Mouse (Mus musculus): ENCODE data around the gene 4930432M17Rik. TPM values are rescaled to one million over a fixed set of nuclear protein-coding genes. Genes with fewer than 3 reads are reported as not detected.

Gene 4930432M17Rik
- polyA plus RNA-seq, 2 experiments, result not detected

DNA sequence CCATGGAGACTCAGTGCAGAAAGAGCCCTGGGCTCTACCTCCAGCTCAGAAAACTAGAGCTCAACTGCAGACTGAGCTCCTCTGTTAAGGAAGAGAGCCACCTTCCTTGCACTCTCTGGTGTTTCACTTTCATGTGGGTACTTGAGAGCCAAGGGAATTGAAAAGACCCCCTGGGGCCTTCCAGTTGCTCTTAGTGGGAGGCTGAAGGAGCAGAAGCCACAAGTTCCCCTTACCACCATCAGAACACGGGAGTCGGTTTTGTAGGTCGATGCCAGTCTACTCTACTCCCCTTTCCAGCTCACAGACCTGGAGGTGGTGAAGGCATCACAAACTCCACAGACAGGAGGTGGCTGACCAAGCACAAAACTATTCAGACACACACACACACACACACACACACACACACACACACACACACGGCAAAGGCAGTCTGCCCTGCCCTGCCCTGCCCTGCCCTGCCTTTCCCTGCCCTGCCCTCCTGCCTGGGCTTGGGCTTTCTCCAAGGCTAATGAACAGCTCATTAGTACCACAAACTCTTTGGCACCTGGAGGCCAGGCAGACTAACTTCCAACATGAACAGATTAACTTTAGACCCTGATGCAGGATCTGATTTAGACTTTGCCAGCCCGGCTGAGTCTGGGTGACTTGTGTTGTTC lies 1.7 kb downstream of the 4930432M17Rik start:
- TF ChIP-seq POLR2A (IDR thresholded peaks at IDR 0.05; ENCODE audit: borderline replicate concordance, extremely low read depth, insufficient read depth, insufficient read length), result no peak
- no peaks in the 10 kb centered on the region for H3K36me3 ChIP-seq (ENCODE audit: control insufficient read depth, insufficient read depth, low read length)
- WGBS, result 63% methylated on average over 5 of the region's 5 CpGs
- H3K27ac ChIP-seq (replicated peaks; ENCODE audit: low read depth, low read length), result no peak overlapping the region
- no peaks in the 10 kb centered on the region for H3K9me3 ChIP-seq (ENCODE audit: control insufficient read depth, low read length)
- no peak overlapping the region for H3K4me3 ChIP-seq (replicated peaks; ENCODE audit: low read length)
- no peak overlapping the region for H3K4me2 ChIP-seq (replicated peaks; ENCODE audit: low read depth, low read length, severe bottlenecking)
- no peak overlapping the region for H3K9ac ChIP-seq (ENCODE audit: low read depth, low read length, severe bottlenecking)
- DNase-seq (ENCODE audit: low spot score) (no peak), ATAC-seq (ENCODE audit: low FRiP score, low read depth) (no peak)
- no peaks in the 10 kb centered on the region for H3K27me3 ChIP-seq (ENCODE audit: control insufficient read depth, insufficient read depth, low read length)
- H3K4me1 ChIP-seq (ENCODE audit: control insufficient read depth, insufficient read depth, low read length), result 0 out of 2 replicates have a peak, but pooled peaks cover under 1% of the 10 kb centered on the region

DNA sequence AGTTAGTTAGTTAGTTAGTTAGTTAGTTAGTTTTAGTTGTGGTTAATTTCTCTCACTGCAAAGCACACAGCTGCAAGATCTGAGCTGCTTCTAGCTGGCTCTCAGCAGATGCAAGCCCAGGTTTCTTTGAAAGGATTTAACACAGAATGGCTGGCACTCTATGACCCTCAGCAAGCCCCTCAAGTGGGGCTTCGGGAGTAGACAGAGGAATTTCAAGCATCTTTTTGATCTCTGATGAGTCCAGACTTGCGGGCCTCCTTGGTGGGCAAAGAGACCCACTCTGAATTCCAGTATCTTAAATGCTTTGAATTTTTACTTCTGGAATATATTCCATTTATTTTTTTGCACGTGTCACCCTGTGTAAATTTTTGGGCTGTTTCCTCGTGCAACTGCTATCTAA lies 8.4 kb downstream of the 4930432M17Rik start:
- H3K9me3 ChIP-seq (ENCODE audit: control insufficient read depth, low read length), result no peaks in the 10 kb centered on the region
- H3K4me3 ChIP-seq (replicated peaks; ENCODE audit: low read length), result no peak overlapping the region
- DNase-seq (ENCODE audit: low spot score), result no peak
- WGBS, result 37% methylated on average over 4 of the region's 4 CpGs
- H3K4me1 ChIP-seq (ENCODE audit: control insufficient read depth, insufficient read depth, low read length), result no peaks in the 10 kb centered on the region
- ATAC-seq (ENCODE audit: low FRiP score, low read depth), result no peak
- no peaks in the 10 kb centered on the region for H3K27me3 ChIP-seq (ENCODE audit: control insufficient read depth, insufficient read depth, low read length)
- H3K9ac ChIP-seq (ENCODE audit: low read depth, low read length, severe bottlenecking), result no peak overlapping the region
- H3K27ac ChIP-seq (replicated peaks; ENCODE audit: low read depth, low read length), result no peak overlapping the region
- TF ChIP-seq POLR2A (IDR thresholded peaks at IDR 0.05; ENCODE audit: borderline replicate concordance, extremely low read depth, insufficient read depth, insufficient read length), result no peak
- H3K4me2 ChIP-seq (replicated peaks; ENCODE audit: low read depth, low read length, severe bottlenecking), result no peak overlapping the region
- no peaks in the 10 kb centered on the region for H3K36me3 ChIP-seq (ENCODE audit: control insufficient read depth, insufficient read depth, low read length)

DNA sequence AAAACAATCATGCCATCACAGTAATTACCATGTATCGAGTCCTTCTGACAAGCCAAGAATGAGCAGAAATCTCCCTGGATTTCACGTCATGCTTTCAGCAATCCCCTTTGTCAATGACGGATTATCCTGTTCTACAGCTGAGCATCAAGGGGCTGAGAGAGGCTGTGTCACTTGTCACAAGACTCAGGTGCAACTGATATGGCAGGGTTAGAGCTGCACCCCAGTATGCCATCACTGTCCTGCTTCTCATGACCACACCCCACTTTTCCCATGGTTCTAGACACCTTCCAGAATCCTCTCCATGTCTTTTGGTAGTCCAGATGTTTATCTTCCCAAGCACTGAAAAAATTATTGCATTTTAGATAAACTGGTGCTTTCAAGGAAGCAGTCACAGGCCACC lies 8.9 kb downstream of the 4930432M17Rik start:
- no peak for ATAC-seq (ENCODE audit: low FRiP score, low read depth)
- no peak for TF ChIP-seq POLR2A (IDR thresholded peaks at IDR 0.05; ENCODE audit: borderline replicate concordance, extremely low read depth, insufficient read depth, insufficient read length)

DNA sequence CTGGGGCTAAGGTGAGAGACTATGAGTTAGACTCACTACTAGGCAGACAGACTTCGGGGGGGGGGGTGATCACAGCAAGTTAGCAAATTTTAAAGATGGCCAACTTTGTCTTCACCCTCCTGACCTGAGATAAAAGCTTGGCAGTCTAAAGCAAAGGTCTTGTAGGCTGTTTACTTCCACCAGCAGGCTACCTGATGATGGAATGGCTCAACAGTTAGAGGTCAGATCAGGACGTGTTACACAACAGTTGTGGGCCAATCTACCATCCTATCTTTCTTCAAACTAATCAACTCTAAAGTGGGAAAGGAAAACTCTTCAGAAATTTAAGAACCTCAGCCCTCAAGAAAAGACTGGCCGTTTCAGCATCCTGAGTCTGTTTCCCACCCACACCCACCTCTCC lies 9.6 kb downstream of the 4930432M17Rik start:
- Histone ChIP-seq H3K36me3 (ENCODE audit: control insufficient read depth, insufficient read depth, low read length) (no peaks in the 10 kb centered on the region), H3K27me3 (ENCODE audit: control insufficient read depth, insufficient read depth, low read length) (no peaks in the 10 kb centered on the region), H3K9ac (ENCODE audit: low read depth, low read length, severe bottlenecking) (no peak overlapping the region), H3K9me3 (ENCODE audit: control insufficient read depth, low read length) (no peaks in the 10 kb centered on the region), H3K27ac (replicated peaks; ENCODE audit: low read depth, low read length) (no peak overlapping the region), H3K4me1 (ENCODE audit: control insufficient read depth, insufficient read depth, low read length) (no peaks in the 10 kb centered on the region), H3K4me3 (replicated peaks; ENCODE audit: low read length) (no peak overlapping the region), H3K4me2 (replicated peaks; ENCODE audit: low read depth, low read length, severe bottlenecking) (no peak overlapping the region)
- ATAC-seq (ENCODE audit: low FRiP score, low read depth) (no peak), DNase-seq (ENCODE audit: low spot score) (no peak)
- no peak for TF ChIP-seq POLR2A (IDR thresholded peaks at IDR 0.05; ENCODE audit: borderline replicate concordance, extremely low read depth, insufficient read depth, insufficient read length)
- 72% methylated on average over 3 of the region's 3 CpGs for WGBS

More for the DNA sequence above, 8.9 kb downstream of the 4930432M17Rik start:
- Histone ChIP-seq H3K4me3 (replicated peaks; ENCODE audit: low read length) (no peak overlapping the region), H3K27ac (replicated peaks; ENCODE audit: low read depth, low read length) (no peak overlapping the region), H3K9ac (ENCODE audit: low read depth, low read length, severe bottlenecking) (no peak overlapping the region), H3K9me3 (ENCODE audit: control insufficient read depth, low read length) (no peaks in the 10 kb centered on the region), H3K4me1 (ENCODE audit: control insufficient read depth, insufficient read depth, low read length) (no peaks in the 10 kb centered on the region), H3K36me3 (ENCODE audit: control insufficient read depth, insufficient read depth, low read length) (no peaks in the 10 kb centered on the region), H3K27me3 (ENCODE audit: control insufficient read depth, insufficient read depth, low read length) (no peaks in the 10 kb centered on the region), H3K4me2 (replicated peaks; ENCODE audit: low read depth, low read length, severe bottlenecking) (no peak overlapping the region)
- DNase-seq (ENCODE audit: low spot score), result no peak
- 54% methylated on average over 3 of the region's 3 CpGs for WGBS

DNA sequence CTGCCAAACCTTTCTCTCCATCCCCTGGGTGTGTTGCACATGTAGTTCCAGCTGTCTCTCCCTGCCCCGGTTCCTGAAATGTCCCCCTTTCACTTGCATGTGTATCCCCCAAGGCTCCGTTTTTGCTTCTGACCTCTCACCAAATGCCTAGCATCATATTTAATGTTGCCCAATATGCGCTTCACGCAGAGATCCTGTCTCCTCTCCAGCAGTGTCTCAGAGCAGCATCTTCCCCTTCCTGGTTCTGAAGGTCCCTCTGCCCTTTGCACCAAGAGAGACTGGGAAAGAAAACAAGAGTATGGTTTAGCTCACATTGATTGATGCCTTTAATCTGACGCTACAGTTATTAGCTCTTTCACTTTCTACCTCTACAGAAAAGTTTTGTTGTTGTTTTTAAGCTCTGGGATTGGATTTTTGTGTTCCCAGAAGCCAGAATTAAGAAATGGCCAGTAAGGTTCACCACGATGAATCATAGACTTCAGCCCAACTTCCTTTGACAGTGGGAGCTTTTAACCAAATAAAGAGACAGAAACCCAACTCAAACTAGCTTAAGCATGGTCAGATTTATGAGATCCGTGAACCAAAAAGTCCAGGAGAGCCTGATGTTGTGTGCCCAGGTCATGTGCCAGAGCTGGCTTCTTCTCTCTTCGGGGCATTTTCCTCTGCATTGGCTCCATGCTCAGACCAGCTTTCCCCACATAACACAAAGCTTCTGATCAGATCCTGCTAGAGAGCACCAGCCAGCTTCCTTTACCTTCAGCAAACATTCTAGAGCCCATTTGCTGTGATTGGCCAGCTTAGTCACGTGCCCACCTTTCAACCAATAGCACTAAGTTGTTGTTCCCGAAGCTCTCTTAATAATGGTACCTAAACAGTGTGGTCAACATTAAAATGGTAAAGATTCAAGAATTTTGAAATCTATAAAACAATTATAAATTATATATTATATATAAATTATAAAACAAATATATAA lies 12.2 kb downstream of the 4930432M17Rik start:
- H3K27ac ChIP-seq (replicated peaks; ENCODE audit: low read depth, low read length), result no peak overlapping the region
- no peak for DNase-seq (ENCODE audit: low spot score)
- no peak for ATAC-seq (ENCODE audit: low FRiP score, low read depth)
- H3K27me3 ChIP-seq (ENCODE audit: control insufficient read depth, insufficient read depth, low read length), result no peaks in the 10 kb centered on the region
- no peak overlapping the region for H3K9ac ChIP-seq (ENCODE audit: low read depth, low read length, severe bottlenecking)
- TF ChIP-seq POLR2A (IDR thresholded peaks at IDR 0.05; ENCODE audit: borderline replicate concordance, extremely low read depth, insufficient read depth, insufficient read length), result no peak
- no peaks in the 10 kb centered on the region for H3K9me3 ChIP-seq (ENCODE audit: control insufficient read depth, low read length)
- H3K36me3 ChIP-seq (ENCODE audit: control insufficient read depth, insufficient read depth, low read length), result no peaks in the 10 kb centered on the region
- no peak overlapping the region for H3K4me2 ChIP-seq (replicated peaks; ENCODE audit: low read depth, low read length, severe bottlenecking)
- H3K4me1 ChIP-seq (ENCODE audit: control insufficient read depth, insufficient read depth, low read length), result no peaks in the 10 kb centered on the region
- no peak overlapping the region for H3K4me3 ChIP-seq (replicated peaks; ENCODE audit: low read length)
- 80% methylated on average over 10 of the region's 10 CpGs for WGBS

Measured in limb, embryonic 14.5 days (tissue).